Mouse (Mus musculus): ENCODE data around the gene Tesc.

DNA sequence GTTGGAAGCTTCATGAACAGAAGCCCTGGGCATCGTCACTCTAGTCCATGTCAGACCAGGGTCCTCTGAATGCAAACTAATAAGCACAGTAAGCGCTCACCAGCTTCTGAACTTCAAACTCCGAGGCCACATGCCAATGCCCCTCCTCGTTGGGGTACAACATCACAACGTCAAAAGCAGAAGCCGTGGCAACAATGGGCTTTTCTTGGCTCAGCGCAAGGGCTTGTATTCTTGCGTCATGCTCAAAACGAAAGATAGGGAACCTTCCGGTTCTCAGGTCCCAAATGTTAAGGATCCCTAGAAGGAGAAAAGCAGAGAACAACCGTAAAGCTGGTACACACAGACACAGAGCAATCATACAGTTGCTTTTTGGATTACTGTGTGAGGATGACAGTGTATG lies 67.9 kb downstream of the Tesc start:
- TF ChIP-seq GATA1 (IDR thresholded peaks at IDR 0.05; ENCODE audit: low read length) (no peak), TAL1 (IDR thresholded peaks at IDR 0.05; ENCODE audit: low read length) (no peak)

All from erythroblast, embryonic 14.5 days (primary cell).